Mouse (Mus musculus): Measurements from ENCODE around the gene Parp11.

GRCm38 (mm10) chr6:127444466-127444865 lies 2.2 kb upstream of the Parp11 start:
- TF ChIP-seq CTCF (IDR thresholded peaks at IDR 0.05; ENCODE audit: extremely low read depth, insufficient read depth, insufficient read length, insufficient replicate concordance), result no peak
- TF ChIP-seq POLR2A (IDR thresholded peaks at IDR 0.05; ENCODE audit: low read depth, low read length), result no peak

Measured in spleen, adult 2 months (tissue).